Mouse (Mus musculus): ENCODE results near the gene Apol7a.
"Not testable (repeated sequence)": the region's sequence is repeated elsewhere in the genome, so short reads cannot be mapped to it uniquely, and the experiment has no call there.

The Apol7a gene

GRCm38 (mm10) chr15:77399027-77399426 lies at the start of gene Apol7a:
Gene Apol7a (minus strand): TSS chr15:77399110.
- peak; percentile 28 for DNase-seq (ENCODE audit: low read depth)

- DNase-seq (ENCODE audit: low read depth): not testable (repeated sequence)
These were observed 48.5 kb upstream of the Apol7a start, which contains the start of gene Apol7b for GRCm38 (mm10) chr15:77447392-77447791. Gene Apol7b (minus strand): TSS chr15:77447492.

GRCm38 (mm10) chr15:77445668-77446067 lies 46.8 kb upstream of the Apol7a start:
- not testable (repeated sequence) for DNase-seq (ENCODE audit: low read depth)

- DNase-seq (ENCODE audit: low read depth): not testable (repeated sequence)
These were observed 45.8 kb upstream of the Apol7a start for GRCm38 (mm10) chr15:77444746-77445145.

GRCm38 (mm10) chr15:77428690-77429448 lies 30.0 kb upstream of the Apol7a start:
- DNase-seq (ENCODE audit: low read depth): not testable (repeated sequence)

GRCm38 (mm10) chr15:77422925-77423324 lies 24.0 kb upstream of the Apol7a start:
- DNase-seq (ENCODE audit: low read depth): not testable (repeated sequence)

GRCm38 (mm10) chr15:77419657-77420056 lies 20.7 kb upstream of the Apol7a start:
- not testable (repeated sequence) for DNase-seq (ENCODE audit: low read depth)

- DNase-seq (ENCODE audit: low read depth): not testable (repeated sequence)
These were observed 17.9 kb upstream of the Apol7a start for GRCm38 (mm10) chr15:77416655-77417333.

GRCm38 (mm10) chr15:77415653-77416052 lies 16.7 kb upstream of the Apol7a start:
- DNase-seq (ENCODE audit: low read depth): not testable (repeated sequence)

- peak; percentile 34 for DNase-seq (ENCODE audit: low read depth)
These were observed 13.8 kb upstream of the Apol7a start for GRCm38 (mm10) chr15:77412695-77413094.

GRCm38 (mm10) chr15:77411035-77411434 lies 12.1 kb upstream of the Apol7a start, which contains the start of gene Apol9a:
Gene Apol9a (minus strand): TSS chr15:77411135.
- not testable (repeated sequence) for DNase-seq (ENCODE audit: low read depth)

GRCm38 (mm10) chr15:77406370-77406769 lies 7.5 kb upstream of the Apol7a start:
- DNase-seq (ENCODE audit: low read depth): peak; percentile 72

- DNase-seq (ENCODE audit: low read depth): not testable (repeated sequence)
These were observed 1.3 kb downstream of the Apol7a start for GRCm38 (mm10) chr15:77397450-77398132.

GRCm38 (mm10) chr15:77393832-77394231 lies 5.1 kb downstream of the Apol7a start:
- DNase-seq (ENCODE audit: low read depth): not testable (repeated sequence)

- DNase-seq (ENCODE audit: low read depth): no peak
These were observed 11.4 kb downstream of the Apol7a start for GRCm38 (mm10) chr15:77387462-77387861.

- no peak for DNase-seq (ENCODE audit: low read depth)
These were observed 14.4 kb downstream of the Apol7a start for GRCm38 (mm10) chr15:77384340-77385030.

- no peak for DNase-seq (ENCODE audit: low read depth)
These were observed 16.0 kb downstream of the Apol7a start for GRCm38 (mm10) chr15:77382880-77383279.

GRCm38 (mm10) chr15:77382271-77382850 lies 16.5 kb downstream of the Apol7a start:
- DNase-seq (ENCODE audit: low read depth): no peak

- DNase-seq (ENCODE audit: low read depth): no peak
These were observed 17.4 kb downstream of the Apol7a start for GRCm38 (mm10) chr15:77381481-77381880.

- no peak for DNase-seq (ENCODE audit: low read depth)
These were observed 19.0 kb downstream of the Apol7a start for GRCm38 (mm10) chr15:77379921-77380320.

GRCm38 (mm10) chr15:77377419-77377818 lies 21.5 kb downstream of the Apol7a start:
- no peak for DNase-seq (ENCODE audit: low read depth)

Measured in naive thymus-derived CD4-positive, alpha-beta T cell, adult 2 months (primary cell).